Mouse (Mus musculus) thymus, postnatal 25 days (tissue): Measurements from ENCODE around the gene Fstl4.
A peak's percentile ranks its signal among the peaks of the same experiment; 100 is the strongest.

ENCODE experiments used
- DNase-seq: peaks from one replicate; pipeline ENCODE4 v3.0.0; 2022

The Fstl4 gene

GRCm38 (mm10) chr11:53097870-53098269 is 333.4 kb downstream of the Fstl4 start:
- DNase-seq, result no peak

- DNase-seq, result no peak
These were observed 334.4 kb downstream of the Fstl4 start for GRCm38 (mm10) chr11:53098780-53099198.

- no peak for DNase-seq
These were observed 334.9 kb downstream of the Fstl4 start for GRCm38 (mm10) chr11:53099322-53099721.

GRCm38 (mm10) chr11:53101732-53102131 is 337.3 kb downstream of the Fstl4 start:
- no peak for DNase-seq

GRCm38 (mm10) chr11:53103601-53104325 is 339.3 kb downstream of the Fstl4 start:
- no peak for DNase-seq

GRCm38 (mm10) chr11:53107706-53108105 is 343.3 kb downstream of the Fstl4 start:
- no peak for DNase-seq

- no peak for DNase-seq
These were observed 344.4 kb downstream of the Fstl4 start for GRCm38 (mm10) chr11:53108798-53109197.

GRCm38 (mm10) chr11:53109701-53110467 is 345.4 kb downstream of the Fstl4 start:
- DNase-seq, result no peak

GRCm38 (mm10) chr11:53115711-53116110 is 351.3 kb downstream of the Fstl4 start:
- no peak for DNase-seq

- no peak for DNase-seq
These were observed 351.9 kb downstream of the Fstl4 start for GRCm38 (mm10) chr11:53116356-53116755.

GRCm38 (mm10) chr11:53118226-53118965 is 354.0 kb downstream of the Fstl4 start:
- DNase-seq, result no peak

GRCm38 (mm10) chr11:53119966-53120365 is 355.5 kb downstream of the Fstl4 start:
- no peak for DNase-seq

GRCm38 (mm10) chr11:53121208-53121607 is 356.8 kb downstream of the Fstl4 start:
- DNase-seq, result no peak

GRCm38 (mm10) chr11:53124799-53125198 is 360.4 kb downstream of the Fstl4 start:
- DNase-seq, result no peak

GRCm38 (mm10) chr11:53126660-53127059 is 362.2 kb downstream of the Fstl4 start:
- DNase-seq, result no peak

GRCm38 (mm10) chr11:53128661-53129060 is 364.2 kb downstream of the Fstl4 start:
- peak; percentile 68 for DNase-seq

GRCm38 (mm10) chr11:53132406-53133035 is 368.1 kb downstream of the Fstl4 start:
- DNase-seq, result peak; percentile 77

- DNase-seq, result no peak
These were observed 371.9 kb downstream of the Fstl4 start for GRCm38 (mm10) chr11:53136371-53136770.

- no peak for DNase-seq
These were observed 372.9 kb downstream of the Fstl4 start for GRCm38 (mm10) chr11:53137381-53137780.

GRCm38 (mm10) chr11:53138212-53138611 is 373.8 kb downstream of the Fstl4 start:
- DNase-seq, result no peak

GRCm38 (mm10) chr11:53139666-53140065 is 375.2 kb downstream of the Fstl4 start:
- peak; percentile 55 for DNase-seq

- DNase-seq, result peak; percentile 32
These were observed 375.8 kb downstream of the Fstl4 start for GRCm38 (mm10) chr11:53140196-53140595.
